Mouse (Mus musculus) thymus, adult 18-20 months (tissue): Measurements from ENCODE around the gene Wdr74.

ENCODE experiments used
- DNase-seq, 2 experiments: peaks; one replicate each; pipeline ENCODE4 v3.0.0; 2022; ENCODE audit warnings: mixed read lengths in 2 of 2

Gene Wdr74

GRCm38 (mm10) chr19:8747368-8747767, 11.7 kb downstream of the Wdr74 start:
- DNase-seq, result no peak

- DNase-seq, result no peak
These were observed 20.0 kb downstream of the Wdr74 start for GRCm38 (mm10) chr19:8755652-8756051.

GRCm38 (mm10) chr19:8756635-8757387, 21.2 kb downstream of the Wdr74 start, which contains the start of gene Nxf1:
Gene Nxf1 (plus strand): TSS chr19:8757073.
- DNase-seq, result peak; percentile 78 to 83

DNA sequence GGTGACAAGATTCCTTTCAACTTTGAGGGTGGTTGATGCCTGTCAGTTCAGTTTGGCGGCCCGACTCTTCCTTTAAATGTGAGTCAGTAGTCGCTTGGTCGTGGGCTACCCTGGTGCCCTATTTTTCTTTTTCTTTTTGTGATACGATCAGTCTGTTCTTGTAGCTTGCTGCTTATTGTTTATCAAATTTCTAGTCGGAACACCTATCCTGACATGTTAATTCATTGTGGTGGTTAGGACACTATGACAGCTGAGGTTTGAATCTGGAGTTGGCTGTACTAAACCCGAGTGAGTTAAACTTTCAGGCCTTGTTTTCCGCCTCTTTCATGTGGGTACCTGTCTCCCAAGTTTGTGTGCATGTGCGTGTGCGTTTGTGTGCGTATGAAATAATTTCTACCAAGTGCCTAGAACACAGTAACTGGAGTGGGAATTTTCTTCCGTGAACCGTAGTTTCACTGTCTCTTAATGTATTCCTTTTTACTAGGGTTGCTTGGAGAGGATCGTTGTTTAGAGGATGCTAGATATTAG, 21.9 kb downstream of the Wdr74 start:
- DNase-seq, result no peak

- no peak for DNase-seq
These were observed 23.3 kb downstream of the Wdr74 start for GRCm38 (mm10) chr19:8758899-8759298.

GRCm38 (mm10) chr19:8760757-8761156, 25.1 kb downstream of the Wdr74 start:
- DNase-seq, result no peak

DNA sequence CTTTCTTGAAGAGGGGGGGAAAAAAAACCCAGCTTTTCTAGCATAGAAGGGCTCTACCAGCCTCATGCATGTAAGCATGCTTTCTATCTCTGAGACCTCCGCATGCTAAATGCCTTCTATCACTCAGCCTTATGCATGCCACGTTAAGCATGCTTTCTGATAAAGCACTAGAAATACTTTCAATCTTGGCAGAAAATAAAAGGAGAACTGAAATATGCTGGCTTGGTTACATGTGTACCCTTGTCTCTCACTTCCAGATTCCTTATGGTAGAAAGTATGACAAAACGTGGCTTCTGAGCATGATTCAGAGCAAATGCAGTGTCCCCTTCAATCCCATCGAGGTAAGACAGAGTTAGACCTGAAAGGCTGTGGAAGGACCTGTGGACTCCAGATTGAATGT, 27.6 kb downstream of the Wdr74 start:
- DNase-seq, result no peak

GRCm38 (mm10) chr19:8765562-8765961, 29.9 kb downstream of the Wdr74 start:
- no peak for DNase-seq

GRCm38 (mm10) chr19:8770567-8771270, 35.1 kb downstream of the Wdr74 start, which contains the start of gene Tmem223:
Gene Tmem223 (plus strand): TSS chr19:8770996.
- peak; percentile 64 to 76 for DNase-seq

GRCm38 (mm10) chr19:8772996-8773395, 37.4 kb downstream of the Wdr74 start:
- no peak for DNase-seq

DNA sequence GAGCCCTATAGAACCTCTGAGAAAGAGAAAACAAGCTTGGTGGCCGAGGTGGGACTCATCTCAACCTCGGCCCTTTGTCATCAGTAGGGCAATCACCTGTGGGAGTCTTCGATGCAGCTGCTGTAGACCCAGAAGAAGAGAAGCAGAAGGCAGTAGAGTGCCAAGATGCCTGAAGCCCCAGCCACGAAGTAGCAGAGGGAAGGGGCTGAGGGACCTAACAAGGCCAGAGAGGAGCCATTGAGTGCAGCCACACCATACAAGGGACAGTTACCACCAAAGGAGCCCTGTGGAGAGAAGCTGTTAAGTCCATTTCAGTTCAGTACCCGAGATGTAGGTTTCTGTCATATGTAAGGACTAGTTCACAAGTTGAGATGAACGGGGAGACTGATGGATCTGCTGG, 37.8 kb downstream of the Wdr74 start:
- DNase-seq, result no peak

DNA sequence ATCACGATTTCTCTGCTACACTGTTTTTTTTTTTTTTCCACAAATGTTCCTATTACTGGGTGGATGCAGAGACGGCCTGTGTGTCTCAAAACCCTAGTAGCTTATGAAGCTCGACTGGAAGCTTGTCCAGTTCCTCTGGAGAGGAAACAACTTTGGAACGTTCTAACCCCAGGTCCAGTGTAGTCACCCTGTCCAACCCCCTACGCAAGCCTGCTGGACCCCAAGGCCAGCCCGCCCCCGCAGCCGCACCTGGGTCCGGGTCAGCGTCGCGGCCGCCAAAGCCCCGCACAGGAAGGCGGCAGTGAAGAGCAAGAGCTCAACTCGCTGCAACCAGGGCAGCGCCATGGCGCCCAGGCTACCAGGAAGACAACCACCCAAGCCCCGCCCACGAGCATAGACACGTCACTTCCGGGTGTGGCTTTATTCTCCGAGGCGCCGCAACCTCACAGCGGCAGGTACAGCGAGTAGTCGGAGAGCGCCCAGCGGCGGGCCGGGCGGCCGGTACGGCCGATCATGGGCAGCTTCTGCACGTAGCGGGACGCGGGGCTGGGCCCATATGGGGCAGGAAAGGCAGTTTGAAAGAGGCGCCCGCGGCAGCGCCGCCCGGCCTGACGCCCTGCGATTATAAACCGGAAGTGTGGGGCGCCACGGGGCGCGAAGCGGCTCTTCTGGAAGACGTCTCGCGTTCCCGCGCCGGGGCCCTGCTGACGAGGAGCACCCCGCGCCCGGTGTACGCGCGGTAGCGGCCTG, 38.6 kb downstream of the Wdr74 start, which contains the start of gene Tmem179b:
Gene Tmem179b (minus strand): TSS at position 382 of the 750 bp plus-strand sequence.
- DNase-seq, result peak; percentile 92 to 94

GRCm38 (mm10) chr19:8774951-8775421, 39.4 kb downstream of the Wdr74 start:
- DNase-seq, result no peak

GRCm38 (mm10) chr19:8786008-8786781, 50.6 kb downstream of the Wdr74 start, which contains the start of gene Taf6l:
Gene Taf6l (minus strand): TSS chr19:8786417.
- peak; percentile 90 to 94 for DNase-seq

DNA sequence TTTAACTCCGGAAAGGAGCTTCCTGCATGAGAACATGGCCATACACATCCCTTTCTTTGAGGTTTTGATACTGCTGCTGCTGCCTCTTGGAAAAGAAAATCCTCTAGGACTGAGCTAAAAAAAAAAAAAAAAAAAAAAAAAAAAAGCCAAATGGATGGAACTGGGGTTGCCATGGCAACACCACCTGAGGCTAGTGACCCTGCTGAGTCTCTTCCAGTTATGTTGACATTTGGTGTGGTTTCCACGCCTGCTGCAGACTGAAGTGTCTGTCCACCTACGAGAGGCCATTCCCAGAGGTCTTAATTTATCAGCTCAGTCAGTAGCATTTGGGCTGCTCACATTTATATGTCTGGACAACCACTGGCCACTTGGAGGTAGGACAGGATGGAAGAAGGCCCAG, 52.9 kb downstream of the Wdr74 start:
- no peak for DNase-seq

GRCm38 (mm10) chr19:8789171-8789570, 53.5 kb downstream of the Wdr74 start:
- DNase-seq, result no peak

- DNase-seq, result no peak
These were observed 54.5 kb downstream of the Wdr74 start for GRCm38 (mm10) chr19:8790171-8790570.
